Mouse (Mus musculus) frontal cortex, postnatal 25 days (tissue): Measurements from ENCODE around the gene Zfp748.

Source experiments
- DNase-seq, 2 experiments: peaks; one replicate each; pipeline ENCODE4 v3.0.0; 2022; ENCODE audit warnings: low spot score in 2 of 2

The Zfp748 gene

DNA sequence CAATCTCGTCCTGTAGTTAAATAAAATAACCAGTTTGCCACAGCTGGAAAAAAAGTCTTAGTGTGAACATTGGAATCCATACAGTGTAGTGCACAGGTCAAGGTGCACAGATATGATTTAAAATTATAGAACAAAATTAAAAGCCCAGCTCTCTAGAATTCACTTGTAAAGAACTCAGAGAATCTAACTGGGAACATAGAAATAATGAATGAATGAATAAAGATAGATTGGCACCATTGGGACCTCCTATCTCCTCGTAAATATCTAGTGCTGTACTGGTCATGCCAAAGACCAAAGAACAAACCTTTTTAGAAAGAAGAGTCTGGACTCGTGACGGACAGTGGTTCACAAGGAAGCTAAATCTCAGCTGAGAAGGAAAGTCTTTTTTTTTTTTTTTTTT lies at the start of gene Zfp748:
Zfp748 (minus strand) TSS at position 101 of the 400 bp plus-strand sequence.
- no peak for DNase-seq

DNA sequence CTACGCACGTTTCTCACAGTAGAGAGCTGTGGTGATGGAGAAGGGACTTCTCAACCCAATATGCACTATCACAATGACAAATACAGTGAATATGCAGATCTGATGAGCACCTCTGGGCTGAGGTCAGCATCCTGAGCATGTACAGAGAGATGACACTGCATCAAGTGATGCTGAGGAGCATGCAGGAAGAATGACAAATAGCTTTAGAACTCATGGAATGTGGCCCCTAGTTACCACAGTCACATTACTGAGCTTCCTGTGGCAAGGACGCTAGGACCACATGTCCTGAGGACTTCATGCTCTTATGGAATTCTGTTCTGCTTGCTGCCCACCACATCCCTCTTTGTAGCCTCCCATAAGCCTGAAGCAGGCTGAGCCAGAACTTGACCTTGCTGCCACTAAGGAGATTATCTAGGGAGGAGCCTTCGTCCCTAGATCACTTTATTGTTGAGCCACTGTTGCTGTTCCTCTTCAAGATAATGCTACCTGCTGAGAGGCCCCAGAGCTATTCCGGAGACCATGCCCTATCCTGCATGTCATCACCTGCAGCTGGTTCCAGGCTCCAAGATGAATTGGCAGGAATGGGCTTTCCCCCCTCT lies 19.1 kb upstream of the Zfp748 start:
- no peak for DNase-seq

DNA sequence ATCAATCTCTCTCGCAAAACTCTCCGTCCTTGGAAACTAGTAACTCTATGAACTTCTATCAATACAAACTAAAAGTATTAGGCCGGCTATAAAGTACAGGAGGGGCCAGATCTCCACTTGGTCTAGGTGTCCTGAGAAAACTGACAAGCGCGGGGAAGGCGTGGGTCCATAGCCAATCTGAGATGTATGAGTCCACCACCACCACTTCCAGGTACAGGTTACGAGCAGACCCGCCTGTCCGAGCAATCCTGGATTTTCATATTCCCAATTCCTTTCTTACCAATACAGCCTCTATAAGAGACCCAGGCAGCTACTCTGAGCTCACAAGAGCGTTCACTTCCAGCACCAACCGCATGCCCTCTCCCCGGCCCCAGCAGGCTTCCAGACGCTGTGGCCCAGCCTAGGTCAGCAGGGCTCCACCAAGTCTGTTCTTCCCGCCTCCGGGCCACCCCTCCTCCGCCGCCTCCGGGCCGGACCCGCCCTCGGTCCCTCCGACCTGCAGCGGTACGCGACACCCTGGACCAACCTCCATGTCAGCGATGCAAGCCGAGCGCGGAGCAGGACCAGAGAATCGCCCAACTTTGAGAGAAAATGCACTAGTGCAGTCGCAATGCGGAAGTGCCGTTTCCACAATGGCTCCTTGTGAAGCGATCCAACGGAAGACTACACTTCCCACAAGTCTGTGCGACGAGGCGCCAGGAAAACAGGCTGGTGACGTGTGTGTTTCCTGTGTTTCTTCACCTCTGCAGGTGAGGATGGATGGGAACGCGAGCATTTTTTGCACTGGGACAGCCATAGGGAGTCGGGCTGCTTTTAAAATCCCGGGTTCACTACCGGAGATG lies 904 bp downstream of the Zfp748 start:
- DNase-seq = peak; percentile 79 to 81

DNA sequence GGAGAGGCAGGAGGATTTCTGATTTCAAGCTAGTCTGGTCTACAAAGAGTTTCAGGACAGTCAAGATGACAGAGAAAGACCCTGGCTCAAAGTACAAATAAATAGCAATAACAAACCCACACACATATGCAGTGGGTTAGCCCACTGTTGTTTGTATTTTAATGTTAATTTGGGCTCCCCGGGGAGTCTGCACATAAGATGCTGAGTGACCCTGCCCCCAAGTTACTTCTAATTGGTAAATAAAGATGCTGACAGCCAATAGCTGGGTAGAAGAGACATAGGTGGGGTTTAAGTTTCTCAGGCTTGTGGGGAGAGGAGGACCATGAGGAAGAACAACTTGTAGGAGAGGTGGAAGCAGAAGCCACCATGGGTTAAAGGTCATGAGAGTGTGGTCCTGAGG lies 7.7 kb downstream of the Zfp748 start:
- DNase-seq = no peak

DNA sequence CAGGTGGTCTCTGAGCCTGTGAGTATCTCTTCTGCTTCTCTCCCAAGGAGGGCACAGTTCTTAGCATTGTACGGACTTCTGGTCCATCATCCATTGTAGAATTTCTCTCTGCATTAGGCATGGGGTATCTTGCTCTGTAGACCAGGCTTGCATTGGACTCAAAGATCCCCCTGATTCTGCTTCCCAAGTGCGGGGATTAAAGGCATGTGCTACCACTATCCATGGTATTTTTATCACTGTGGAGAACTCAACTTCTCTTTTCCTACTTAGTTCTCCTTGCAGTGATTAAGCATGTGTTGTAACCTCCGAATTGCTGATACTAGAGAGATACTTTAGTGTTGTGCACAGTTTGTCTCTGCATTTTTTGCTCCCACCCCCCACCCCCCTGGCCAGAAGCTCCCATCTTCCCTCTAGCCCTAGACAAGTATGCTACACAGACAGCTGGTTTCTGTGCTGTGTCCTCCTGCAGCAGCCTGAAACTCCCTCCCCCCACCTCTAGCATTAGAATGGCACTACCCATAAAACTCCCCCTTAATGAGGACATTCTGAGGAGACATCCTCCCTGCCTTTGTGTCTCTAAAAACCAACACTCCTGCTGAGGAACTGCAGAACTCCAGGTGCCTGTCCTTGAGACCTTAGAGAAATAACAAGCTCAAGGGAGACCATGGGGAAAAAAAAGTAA lies 26.4 kb downstream of the Zfp748 start:
- no peak for DNase-seq

DNA sequence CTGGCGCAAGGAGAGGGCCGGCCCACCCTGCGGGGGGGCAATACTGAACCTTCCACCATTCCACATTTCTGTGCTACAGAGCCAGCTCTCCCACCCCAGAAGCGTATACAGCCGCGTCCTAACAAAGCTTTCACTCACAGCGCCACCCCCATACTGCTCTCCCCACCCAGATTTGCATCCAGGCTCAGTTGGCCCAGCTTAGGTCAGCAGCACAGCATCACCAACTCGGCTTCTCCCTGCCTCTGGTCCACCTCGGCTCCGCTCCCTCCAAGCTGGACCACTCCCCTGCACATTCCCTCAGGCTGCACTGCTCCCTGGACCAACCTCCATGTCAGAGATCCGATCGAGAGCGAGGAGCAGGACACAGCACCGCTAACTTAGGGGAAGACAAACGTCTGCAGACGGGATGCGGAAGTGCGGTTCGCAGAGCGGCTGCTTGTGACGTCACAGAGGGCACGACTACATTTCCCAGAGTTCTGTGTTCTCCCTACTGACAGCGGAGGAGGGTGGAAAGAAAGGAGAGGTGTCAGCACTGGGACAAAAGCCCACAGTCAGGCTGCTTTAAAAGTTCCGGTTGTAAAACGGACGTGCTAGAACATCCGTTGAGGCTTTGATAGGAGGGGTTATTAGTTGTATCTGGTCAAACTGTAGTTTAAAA lies 27.7 kb downstream of the Zfp748 start, which contains the start of the genes Gm26965 and Zfp87:
Gm26965 (minus strand) TSS at position 399 of the 658 bp plus-strand sequence.
Zfp87 (minus strand) TSS at position 425 of the 658 bp plus-strand sequence.
- DNase-seq = peak; percentile 85 to 87

DNA sequence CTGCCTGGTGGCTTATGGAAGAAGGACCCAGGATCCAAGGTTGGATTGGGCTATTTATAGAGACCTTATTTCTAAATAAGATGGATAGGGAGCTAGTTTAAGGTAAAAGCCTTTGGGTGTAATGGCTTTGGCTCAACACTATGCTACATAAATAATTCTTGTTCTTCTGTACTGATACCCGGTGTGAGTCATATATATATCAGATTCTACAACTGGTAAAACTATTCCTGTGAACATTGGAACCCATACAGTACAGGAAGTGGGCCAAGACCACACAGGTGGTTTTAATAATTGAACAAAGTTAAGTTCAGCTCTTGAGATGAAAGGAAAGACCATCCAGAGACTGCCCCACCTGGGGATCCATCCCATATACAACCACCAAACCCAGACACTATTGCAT lies 52.7 kb downstream of the Zfp748 start:
- DNase-seq = no peak

DNA sequence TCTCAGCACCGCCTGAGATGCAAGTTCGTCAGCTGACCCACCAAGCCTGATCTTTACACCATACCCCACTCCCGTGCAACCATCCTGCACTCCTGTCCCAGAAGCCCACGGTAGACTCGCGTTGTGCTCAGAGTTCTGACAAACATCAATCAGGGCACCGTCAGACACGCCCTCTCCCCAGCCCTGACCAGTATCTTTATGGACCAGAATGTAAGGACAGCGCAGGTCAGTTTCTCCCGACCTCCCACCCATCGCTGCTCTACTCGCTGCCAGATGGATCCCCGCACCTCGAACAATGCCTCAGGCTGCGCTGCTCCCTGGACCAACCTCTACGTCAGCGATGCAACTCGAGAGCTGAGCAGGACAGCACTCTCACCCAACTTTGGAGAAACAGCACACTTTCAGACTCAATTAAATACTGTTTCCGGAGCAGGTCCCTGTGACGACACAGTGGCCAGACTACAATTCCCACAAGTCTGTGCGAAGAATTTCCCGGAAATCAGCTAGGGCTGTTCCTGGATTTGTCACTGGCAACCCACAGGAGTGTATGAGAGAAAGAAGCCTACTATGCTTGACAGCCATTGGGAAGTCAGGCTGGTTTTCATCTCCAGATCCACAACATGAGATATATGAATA lies 53.4 kb downstream of the Zfp748 start, which contains the start of gene Zfp58:
Zfp58 (minus strand) TSS at position 472 of the 636 bp plus-strand sequence.
- peak; percentile 65 to 77 for DNase-seq

DNA sequence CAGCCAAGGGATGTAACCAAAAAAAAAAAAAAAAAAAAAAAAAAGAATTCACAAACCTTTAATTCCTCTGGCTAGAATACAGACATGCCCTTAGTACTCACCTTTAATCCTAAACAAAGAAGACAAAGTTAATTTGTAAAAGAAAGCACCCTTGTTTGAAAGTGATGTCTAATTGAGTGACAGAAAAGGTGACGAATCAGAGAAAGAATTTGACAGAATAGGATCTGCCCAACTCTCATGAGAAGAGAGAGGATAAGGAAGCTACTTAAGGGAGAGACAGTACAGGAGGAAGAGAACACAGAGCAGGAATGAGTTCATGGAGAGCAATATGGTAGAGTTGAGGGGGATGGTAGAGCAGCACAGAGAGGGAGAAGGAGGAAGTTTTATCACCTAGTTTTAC lies 58.0 kb downstream of the Zfp748 start:
- DNase-seq = no peak
